ENCODE assay signal across 30 mouse cellular contexts in the genomic region with DNA sequence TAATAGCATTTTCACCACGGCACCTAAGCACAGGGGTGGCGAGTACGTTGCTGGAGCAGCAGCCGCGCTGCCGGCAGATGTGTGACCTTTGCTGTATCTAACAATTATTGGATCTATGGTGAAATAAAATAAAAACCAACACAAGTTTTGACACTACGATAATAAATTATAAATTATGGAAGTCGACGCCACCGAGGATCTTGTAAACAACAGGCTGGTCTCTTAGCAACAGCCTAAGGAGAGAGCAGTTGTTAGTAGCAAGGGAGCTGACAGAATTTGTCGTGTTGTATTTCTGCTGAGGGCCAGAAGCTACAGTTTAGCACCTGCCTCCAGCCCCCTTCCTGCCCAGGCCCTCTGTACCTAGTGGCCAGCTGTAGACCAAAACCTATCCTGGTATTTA.
DNase-seq lines count a peak whose midpoint lies in the region; ATAC-seq lines count a peak whose summit lies in the region.
"Had no signal": no experiment of that assay in that cellular context is flagged by ENCODE, and none has a peak within 500 bp of the region (broad histone marks: within the 10 kb centered on the region; RNA-seq: fewer than 3 reads in every experiment).

No protein-coding gene starts in this region.

- no peaks in the 10 kb centered on the region for H3K36me3 ChIP-seq in forebrain, embryonic 15.5 days
- no peaks in the 10 kb centered on the region for H3K36me3 ChIP-seq in forebrain, embryonic 10.5 days (replicated peaks)
- no peaks in the 10 kb centered on the region for H3K36me3 ChIP-seq in forebrain, embryonic 16.5 days (ENCODE audit: control insufficient read depth, insufficient read depth)
- H3K36me3 ChIP-seq in midbrain, embryonic 16.5 days (ENCODE audit: control insufficient read depth, insufficient read depth, low read length) = no peaks in the 10 kb centered on the region
- H3K36me3 ChIP-seq: embryonic facial prominence, embryonic 12.5 days; heart, embryonic 12.5 days; kidney, embryonic 15.5 days; limb, embryonic 10.5 days; limb, embryonic 15.5 days; liver, embryonic 13.5 days; midbrain, embryonic 12.5 days; neural tube, embryonic 13.5 days had no signal

- no peak overlapping the region for H3K4me2 ChIP-seq in forebrain, embryonic 15.5 days (replicated peaks)
- H3K4me2 ChIP-seq in forebrain, embryonic 16.5 days (ENCODE audit: low read length) = no peak overlapping the region
- peak overlapping the region; percentile 24 for H3K4me2 ChIP-seq in midbrain, embryonic 16.5 days (ENCODE audit: low read length)
- H3K4me2 ChIP-seq: embryonic facial prominence, embryonic 12.5 days; heart, embryonic 12.5 days; kidney, embryonic 15.5 days; limb, embryonic 15.5 days; liver, embryonic 13.5 days; midbrain, embryonic 12.5 days; neural tube, embryonic 13.5 days had no signal

- no peak overlapping the region for H3K4me3 ChIP-seq in forebrain, embryonic 15.5 days
- no peak overlapping the region for H3K4me3 ChIP-seq in forebrain, embryonic 10.5 days
- H3K4me3 ChIP-seq in forebrain, embryonic 16.5 days (replicated peaks; ENCODE audit: low read length) = no peak overlapping the region
- no peak overlapping the region for H3K4me3 ChIP-seq in midbrain, embryonic 16.5 days (ENCODE audit: low read depth, low read length)
- H3K4me3 ChIP-seq: embryonic facial prominence, embryonic 12.5 days; heart, adult 2 months; heart, embryonic 12.5 days; kidney, embryonic 15.5 days; limb, embryonic 10.5 days; limb, embryonic 15.5 days; liver, embryonic 13.5 days; midbrain, embryonic 12.5 days; neural tube, embryonic 13.5 days had no signal

- intact Hi-C loops in heart, postnatal 14 days (cut with DNase I) = no loop called here

- no peaks in the 10 kb centered on the region for H3K9me3 ChIP-seq in forebrain, embryonic 15.5 days
- H3K9me3 ChIP-seq in forebrain, embryonic 10.5 days = no peaks in the 10 kb centered on the region
- H3K9me3 ChIP-seq in forebrain, embryonic 16.5 days (ENCODE audit: control insufficient read depth, low read length) = no peaks in the 10 kb centered on the region
- no peaks in the 10 kb centered on the region; the same call in 1 of the 2 replicates for H3K9me3 ChIP-seq in midbrain, embryonic 16.5 days (replicated peaks; ENCODE audit: control insufficient read depth, low read length, poor library complexity, severe bottlenecking)
- H3K9me3 ChIP-seq: embryonic facial prominence, embryonic 12.5 days; heart, embryonic 12.5 days; kidney, embryonic 15.5 days; limb, embryonic 10.5 days; limb, embryonic 15.5 days; liver, embryonic 13.5 days; midbrain, embryonic 12.5 days; neural tube, embryonic 13.5 days had no signal

- no peaks in the 10 kb centered on the region for H3K27me3 ChIP-seq in forebrain, embryonic 15.5 days
- H3K27me3 ChIP-seq in forebrain, embryonic 10.5 days (ENCODE audit: poor library complexity, severe bottlenecking) = 0 out of 2 replicates have a peak, but pooled peaks cover 10% of the 10 kb centered on the region
- no peaks in the 10 kb centered on the region for H3K27me3 ChIP-seq in forebrain, embryonic 16.5 days (replicated peaks; ENCODE audit: control insufficient read depth, insufficient read depth, low read length)
- no peaks in the 10 kb centered on the region for H3K27me3 ChIP-seq in midbrain, embryonic 16.5 days (ENCODE audit: control insufficient read depth, insufficient read depth, low read depth, low read length)
- H3K27me3 ChIP-seq: embryonic facial prominence, embryonic 12.5 days; heart, embryonic 12.5 days; kidney, embryonic 15.5 days; limb, embryonic 15.5 days; liver, embryonic 13.5 days; midbrain, embryonic 12.5 days; neural tube, embryonic 13.5 days had no signal

- peaks cover 44% of the 10 kb centered on the region for H3K4me1 ChIP-seq in forebrain, embryonic 15.5 days
- H3K4me1 ChIP-seq in forebrain, embryonic 10.5 days = peaks cover 14% of the 10 kb centered on the region
- H3K4me1 ChIP-seq in forebrain, embryonic 16.5 days (replicated peaks; ENCODE audit: control insufficient read depth, insufficient read depth, low read length) = peaks cover 37% of the 10 kb centered on the region
- H3K4me1 ChIP-seq in midbrain, embryonic 16.5 days (ENCODE audit: control insufficient read depth, insufficient read depth, low read length) = peaks cover 18% of the 10 kb centered on the region
- H3K4me1 ChIP-seq: kidney, embryonic 15.5 days; liver, embryonic 13.5 days had no signal

- 63% methylated on average over 11 of the region's 11 CpGs for WGBS in forebrain, embryonic 15.5 days
- WGBS in forebrain, embryonic 10.5 days = 93% methylated on average over 11 of the region's 11 CpGs
- whole genome bisulfite sequencing in forebrain, embryonic 16.5 days = 66% methylated on average over 11 of the region's 11 CpGs
- 50% methylated on average over 11 of the region's 11 CpGs for WGBS in midbrain, embryonic 16.5 days

- H3K9ac ChIP-seq in forebrain, embryonic 15.5 days (replicated peaks) = no peak overlapping the region
- no peak overlapping the region for H3K9ac ChIP-seq in forebrain, embryonic 16.5 days (replicated peaks; ENCODE audit: low read depth, low read length)
- no peak overlapping the region for H3K9ac ChIP-seq in midbrain, embryonic 16.5 days (ENCODE audit: low read depth, low read length)
- H3K9ac ChIP-seq: embryonic facial prominence, embryonic 12.5 days; heart, embryonic 12.5 days; kidney, embryonic 15.5 days; limb, embryonic 15.5 days; liver, embryonic 13.5 days; midbrain, embryonic 12.5 days; neural tube, embryonic 13.5 days had no signal

- peak overlapping the region; percentile 64 for H3K27ac ChIP-seq in forebrain, embryonic 15.5 days (replicated peaks)
- no peak overlapping the region for H3K27ac ChIP-seq in forebrain, embryonic 10.5 days
- peak overlapping the region; percentile 62; the same call in 1 of the 2 replicates for H3K27ac ChIP-seq in forebrain, embryonic 16.5 days (ENCODE audit: low read length)
- peak overlapping the region; percentile 56 for H3K27ac ChIP-seq in midbrain, embryonic 16.5 days (ENCODE audit: low read length)
- H3K27ac ChIP-seq: embryonic facial prominence, embryonic 12.5 days; heart, adult 2 months; kidney, embryonic 15.5 days; limb, embryonic 10.5 days; limb, embryonic 15.5 days; liver, embryonic 13.5 days; midbrain, embryonic 12.5 days; neural tube, embryonic 13.5 days; stomach, postnatal 0 days had no signal

- DNase-seq in forebrain, embryonic 10.5 days (ENCODE audit: extremely low spot score, low spot score) = no peak
- DNase-seq in layer of hippocampus, adult 9-11 months = peak; percentile 11
- no peak for DNase-seq in layer of hippocampus, postnatal 14 days (ENCODE audit: low spot score in 2 of 2)
- DNase-seq in embryo, embryonic 9.5 days (ENCODE audit: extremely low spot score) = no peak
- DNase-seq in heart, postnatal 14 days = no peak
- DNase-seq: adrenal gland, postnatal 36 days; cerebellum, adult 8-10 months; cerebellum, postnatal 36 days; heart, adult 2 months; kidney, adult 18-20 months; kidney, postnatal 25 days; liver, embryonic 13.5 days; lung, adult 18-20 months; lung, postnatal 14 days; right cerebral cortex, postnatal 4 days; thymus, adult 18-20 months; thymus, postnatal 25 days had no signal

- ATAC-seq in forebrain, embryonic 15.5 days (replicated peaks) = 0 out of 2 replicates have a peak, but pooled peaks have one; percentile 41
- ATAC-seq in forebrain, embryonic 16.5 days = 0 out of 2 replicates have a peak, but pooled peaks have one; percentile 27
- ATAC-seq in midbrain, embryonic 16.5 days = peak; percentile 47; the same call in 1 of the 2 replicates
- ATAC-seq: CD4-positive, CD25-positive, alpha-beta regulatory T cell, adult 4 months; inflammation-experienced regulatory T-cells, adult 6 months had no signal
